Mouse (Mus musculus) embryonic facial prominence, embryonic 11.5 days (tissue): ENCODE results near the gene Rxylt1. TPM values are rescaled to one million over a fixed set of nuclear protein-coding genes. Genes with fewer than 3 reads are reported as not detected.

Experiments used
- ATAC-seq: fragments of 200-750 bp; cut with Nextera tagmentation; replicated peaks from 2 replicates; pipeline ENCODE4 v1.8.0; 2017; ENCODE audit warnings: low read depth; ENCODE audit not compliant: insufficient number of reproducible peaks, low FRiP score, low TSS enrichment
- DNase-seq: peaks from one replicate; pipeline ENCODE4 v3.0.0-alpha.2; 2015; ENCODE audit warnings: low spot score
- H3K27ac ChIP-seq: fragments of 300-500 bp; sonication (generic); replicated peaks from 2 replicates; pipeline ENCODE4 v1.5.1; 2014; ENCODE audit warnings: mild to moderate bottlenecking, low read depth, low read length, control low read depth
- H3K27me3 ChIP-seq: fragments of 300-500 bp; sonication (generic); 2 replicates; pipeline ENCODE4 v1.6.1; 2014; ENCODE audit warnings: mild to moderate bottlenecking, low read length, moderate library complexity, mixed read lengths; ENCODE audit not compliant: control insufficient read depth, insufficient read depth
- H3K36me3 ChIP-seq: fragments of 300-500 bp; sonication (generic); replicated peaks from 2 replicates; pipeline ENCODE4 v1.6.1; 2014; ENCODE audit warnings: low read depth, mild to moderate bottlenecking, low read length, moderate library complexity, mixed read lengths; ENCODE audit not compliant: control insufficient read depth, insufficient read depth
- H3K4me1 ChIP-seq: fragments of 300-500 bp; sonication (generic); 2 replicates; pipeline ENCODE4 v1.6.1; 2014; ENCODE audit warnings: low read length, mixed read lengths; ENCODE audit not compliant: control insufficient read depth, insufficient read depth
- H3K4me2 ChIP-seq: fragments of 300-500 bp; sonication (generic); 2 replicates; pipeline ENCODE4 v1.6.1; 2014; ENCODE audit warnings: low read depth, mild to moderate bottlenecking, control low read depth, low read length, moderate library complexity
- H3K4me3 ChIP-seq: fragments of 300-500 bp; sonication (generic); 2 replicates; pipeline ENCODE4 v1.5.1; 2014; ENCODE audit warnings: low read depth, low read length, control low read depth
- H3K9ac ChIP-seq: fragments of 300-500 bp; sonication (generic); replicated peaks from 2 replicates; pipeline ENCODE4 v1.6.1; 2014; ENCODE audit warnings: mild to moderate bottlenecking, control low read depth, low read length
- H3K9me3 ChIP-seq: fragments of 300-500 bp; sonication (generic); replicated peaks from 2 replicates; pipeline ENCODE4 v1.6.1; 2016; ENCODE audit warnings: mild to moderate bottlenecking, low read length, inconsistent platforms, mixed read lengths; ENCODE audit not compliant: control insufficient read depth
- WGBS: fragments of 180-500 bp; shearing (Covaris S2); extraction: QIAGEN DNeasy Blood & Tissue Kit; methylation state at CpG from one replicate; pipeline ENCODE4 v1.1.7; 2014; 5-methylcytosine and 5-hydroxymethylcytosine counted together
- polyA plus RNA-seq: library from polyadenylated mRNA; unstranded; fragments of >200 nt; fragmentation: Nextera tagmentation; extraction: Ambion mirVana; gene quantifications from 2 replicates; pipeline ENCODE4 v1.2.1, GENCODE M21; 2014

Gene Rxylt1
- polyA plus RNA-seq, 1 experiment from 2014 or later: 53.3 TPM

DNA sequence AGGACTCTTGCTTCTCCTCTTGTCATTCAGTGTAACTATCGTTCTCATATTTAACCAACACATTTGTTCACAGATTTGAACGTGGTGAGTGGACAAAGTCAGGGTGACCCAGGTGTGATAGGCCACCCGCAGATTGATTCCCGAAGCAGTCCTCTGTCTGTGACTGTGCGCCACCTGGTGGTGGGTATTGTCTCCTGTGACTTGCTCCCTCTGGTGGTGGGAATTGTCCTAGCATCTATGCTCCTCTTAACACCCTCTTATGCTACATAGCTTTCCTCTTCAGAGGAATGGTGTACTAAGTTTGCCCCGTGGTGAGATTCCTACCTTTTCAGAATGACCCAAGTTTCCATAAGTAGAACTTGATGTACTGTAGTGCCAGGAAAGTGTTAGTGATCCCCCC lies 45.3 kb downstream of the Rxylt1 start:
- no peaks in the 10 kb centered on the region for H3K4me1 ChIP-seq
- H3K4me3 ChIP-seq: no peak overlapping the region
- ATAC-seq (no peak), DNase-seq (peak; percentile 85)
- no peaks in the 10 kb centered on the region for H3K27me3 ChIP-seq
- WGBS: 32% methylated on average over 6 of the region's 6 CpGs
- no peak overlapping the region for H3K27ac ChIP-seq
- no peak overlapping the region for H3K9ac ChIP-seq
- no peaks in the 10 kb centered on the region for H3K36me3 ChIP-seq
- H3K4me2 ChIP-seq: no peak overlapping the region
- H3K9me3 ChIP-seq: no peaks in the 10 kb centered on the region

DNA sequence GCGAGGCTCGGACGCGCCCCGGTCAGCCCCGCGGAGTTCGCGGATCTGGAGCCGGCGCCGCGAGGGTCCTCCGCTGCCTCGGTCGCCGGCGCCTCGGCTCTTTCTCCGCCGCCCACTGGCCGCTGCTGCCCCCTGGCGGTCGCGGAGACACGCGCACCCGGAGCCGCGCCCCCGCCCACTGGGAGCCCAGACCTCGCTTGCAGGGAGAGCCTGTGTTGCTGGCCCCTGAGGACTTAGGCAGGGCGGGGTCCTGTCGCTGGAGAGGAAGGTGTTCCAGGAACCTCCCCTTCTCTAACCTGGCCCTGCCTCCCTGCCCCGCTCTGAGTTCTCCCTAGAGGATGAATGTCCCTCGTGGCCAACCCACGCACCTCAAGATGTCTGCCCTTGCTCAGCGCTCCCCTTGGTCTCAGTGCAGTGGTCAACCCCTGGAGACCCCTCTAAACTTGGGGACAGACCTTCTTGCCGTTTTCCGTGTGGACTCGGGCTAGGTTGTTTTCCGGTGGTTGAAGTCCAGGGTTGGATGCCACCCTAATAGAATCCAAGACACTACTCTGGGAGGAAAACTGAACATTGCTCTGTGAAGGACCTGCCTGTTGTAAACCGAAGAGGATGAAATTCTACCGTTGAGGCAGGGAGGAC lies 49.3 kb downstream of the Rxylt1 start:
- Histone ChIP-seq H3K4me3 (peak overlapping the region; percentile 85), H3K36me3 (no peaks in the 10 kb centered on the region), H3K27ac (peak overlapping the region; percentile 59)

DNA sequence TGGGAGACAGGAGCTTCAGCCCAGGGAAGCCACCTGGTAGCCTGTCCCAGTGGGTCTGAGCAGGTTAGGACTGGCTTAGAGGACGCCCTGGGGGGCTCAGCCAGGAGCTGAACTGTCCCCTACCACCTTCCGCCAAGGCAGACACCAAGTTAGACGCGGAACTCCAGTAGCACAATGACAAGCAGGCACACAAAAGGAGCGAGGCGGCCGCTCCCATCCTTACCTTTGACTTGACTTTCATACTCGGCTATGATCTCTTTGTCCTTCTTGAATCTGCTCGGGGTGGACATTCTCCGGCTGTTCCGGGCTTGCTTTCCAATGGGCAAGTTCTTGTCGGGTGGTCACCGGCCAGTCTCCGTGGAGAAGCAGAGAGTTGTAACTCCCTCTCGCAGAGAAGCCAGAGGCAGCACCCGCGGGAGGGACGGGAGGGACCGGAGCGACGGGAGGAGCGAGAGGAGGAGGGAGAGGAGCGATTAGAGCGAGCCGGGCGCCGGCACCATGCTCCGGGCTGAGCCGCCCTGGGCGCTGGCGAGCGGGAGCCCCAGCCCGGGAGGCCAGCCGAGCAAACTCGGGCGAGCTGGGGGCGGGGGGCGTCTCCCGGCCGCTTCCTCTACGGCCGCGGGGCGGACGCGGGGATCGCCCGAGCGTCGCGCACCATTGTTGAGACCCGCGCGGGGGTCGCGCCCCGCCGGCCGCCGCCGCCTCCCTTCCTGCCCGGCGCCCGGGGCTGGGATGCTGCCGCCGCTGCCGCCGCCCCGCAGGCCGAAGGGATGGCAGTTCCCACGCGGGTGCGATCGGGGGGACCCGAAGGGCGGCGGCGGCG lies 50.1 kb downstream of the Rxylt1 start, which contains the start of gene Srgap1:
Srgap1 (minus strand) TSS at position 412 of the 823 bp plus-strand sequence.
- WGBS: under 1% methylated on average over 56 of the region's 79 CpGs
- Histone ChIP-seq H3K27ac (peak within 1 kb of the TSS; percentile 59), H3K4me1 (no peaks in the 10 kb centered on the region), H3K9me3 (no peaks in the 10 kb centered on the region), H3K36me3 (no peaks in the 10 kb centered on the region), H3K4me3 (peak within 1 kb of the TSS; percentile 85), H3K27me3 (no peaks in the 10 kb centered on the region), H3K4me2 (peak within 1 kb of the TSS; percentile 88), H3K9ac (peak within 1 kb of the TSS; percentile 93)
- ATAC-seq (peak; percentile 83), DNase-seq (peak; percentile 69)

More for the DNA sequence above, 49.3 kb downstream of the Rxylt1 start:
- DNase-seq: peak; percentile 87
- Histone ChIP-seq H3K4me2 (peak overlapping the region; percentile 88), H3K27me3 (no peaks in the 10 kb centered on the region), H3K9ac (peak overlapping the region; percentile 93), H3K9me3 (no peaks in the 10 kb centered on the region), H3K4me1 (no peaks in the 10 kb centered on the region)
- WGBS: 14% methylated on average over 38 of the region's 44 CpGs
- ATAC-seq: peak; percentile 73

DNA sequence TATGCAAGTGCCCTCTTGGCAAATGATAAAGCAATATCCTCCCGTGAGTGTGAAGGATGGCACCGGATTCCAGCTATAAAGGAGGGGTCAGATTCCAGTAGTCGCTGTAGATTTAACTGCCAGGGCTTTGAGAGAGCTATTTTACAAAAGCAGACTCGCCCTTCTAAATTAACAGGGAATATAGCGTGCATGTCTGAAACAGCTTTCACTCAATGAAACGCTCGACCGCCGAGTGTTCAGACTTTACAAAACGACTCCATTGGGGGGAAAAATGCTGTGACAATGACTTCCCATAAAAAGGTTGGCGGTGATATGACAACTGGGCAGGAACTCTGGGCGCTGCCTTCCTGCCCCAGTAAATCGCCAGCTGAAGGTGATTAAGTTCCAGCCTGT lies 50.7 kb downstream of the Rxylt1 start:
- H3K9ac ChIP-seq: peak overlapping the region; percentile 93
- DNase-seq: no peak
- H3K9me3 ChIP-seq: no peaks in the 10 kb centered on the region
- peak overlapping the region; percentile 88 for H3K4me2 ChIP-seq
- no peaks in the 10 kb centered on the region for H3K4me1 ChIP-seq
- peak overlapping the region; percentile 59; the same call in 1 of the 2 replicates for H3K27ac ChIP-seq
- no peaks in the 10 kb centered on the region for H3K36me3 ChIP-seq
- WGBS: 2% methylated on average over 13 of the region's 13 CpGs
- H3K4me3 ChIP-seq: peak overlapping the region; percentile 85
- H3K27me3 ChIP-seq: no peaks in the 10 kb centered on the region
- ATAC-seq: no peak

DNA sequence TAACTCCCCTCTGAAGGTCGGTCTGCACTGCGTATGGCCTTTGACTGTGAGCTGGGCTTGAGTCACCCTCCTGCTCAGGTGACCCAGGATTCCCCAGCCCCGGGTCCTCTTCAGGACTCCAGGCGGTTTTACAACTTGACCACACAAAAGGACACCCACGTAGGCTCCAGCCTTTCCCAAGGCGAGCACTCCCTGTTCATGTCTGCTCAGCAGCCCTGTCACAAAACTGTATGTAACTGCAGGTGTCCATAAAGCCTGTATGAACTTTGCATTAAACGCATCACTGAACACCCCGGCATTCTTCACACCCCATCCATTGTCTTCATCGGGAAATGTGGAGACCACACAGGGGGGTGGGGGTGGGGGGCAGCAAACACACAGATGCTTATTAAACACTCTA lies 51.2 kb downstream of the Rxylt1 start:
- no peak for DNase-seq
- Histone ChIP-seq H3K36me3 (no peaks in the 10 kb centered on the region), H3K4me2 (peak overlapping the region; percentile 88), H3K9me3 (no peaks in the 10 kb centered on the region), H3K4me1 (no peaks in the 10 kb centered on the region), H3K27ac (no peak overlapping the region), H3K9ac (peak overlapping the region; percentile 93), H3K4me3 (peak overlapping the region; percentile 85), H3K27me3 (no peaks in the 10 kb centered on the region)
- peak; percentile 19; the same call in 1 of the 2 replicates for ATAC-seq
- WGBS: 21% methylated on average over 9 of the region's 9 CpGs

DNA sequence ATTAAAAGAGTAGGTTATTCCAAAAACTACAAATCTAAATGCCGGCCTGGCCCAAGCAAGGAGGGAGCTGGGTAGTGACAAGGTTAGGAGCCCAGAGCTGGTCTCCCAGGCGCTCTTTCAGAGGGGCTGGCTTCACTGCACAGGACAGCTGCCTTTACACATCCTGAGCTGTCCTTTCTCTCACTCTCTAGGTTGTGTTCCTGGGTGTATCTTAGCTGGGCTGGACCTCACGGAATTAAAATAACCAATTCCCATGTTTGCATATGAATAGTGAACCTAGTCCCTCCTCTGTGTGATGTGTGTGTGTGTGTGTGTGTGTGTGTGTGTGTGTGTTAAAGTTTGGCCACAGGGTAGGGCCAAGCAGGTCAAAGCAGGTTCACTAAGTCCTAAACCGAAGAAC lies 52.2 kb downstream of the Rxylt1 start:
- WGBS: 80% methylated on average over 4 of the region's 4 CpGs
- DNase-seq: no peak

DNA sequence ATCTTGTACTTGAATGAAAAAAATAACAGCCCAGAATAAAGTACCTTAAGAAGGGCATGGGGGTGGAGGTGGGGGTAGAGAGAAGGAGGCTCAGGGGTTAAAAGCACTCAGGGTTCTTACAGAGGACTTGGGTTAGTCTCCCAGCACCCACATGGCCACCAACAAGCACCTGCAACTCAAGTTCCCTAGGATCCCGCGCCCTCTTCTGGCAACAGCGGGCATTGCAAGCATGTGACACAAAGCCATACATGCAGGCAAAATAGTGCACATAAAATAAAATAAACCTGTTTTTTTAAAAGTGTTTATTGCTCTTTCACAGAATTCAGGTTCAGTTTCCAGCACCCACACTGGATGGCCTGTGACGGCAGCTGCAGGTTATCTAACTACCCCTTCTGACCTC lies 56.8 kb downstream of the Rxylt1 start:
- no peak for DNase-seq
- no peak for ATAC-seq
- H3K4me1 ChIP-seq: no peaks in the 10 kb centered on the region
- WGBS: 31% methylated on average over 4 of the region's 4 CpGs
- H3K27ac ChIP-seq: no peak overlapping the region
- H3K4me3 ChIP-seq: no peak overlapping the region
- no peaks in the 10 kb centered on the region for H3K36me3 ChIP-seq
- H3K27me3 ChIP-seq: no peaks in the 10 kb centered on the region
- H3K9ac ChIP-seq: no peak overlapping the region
- no peak overlapping the region for H3K4me2 ChIP-seq
- no peaks in the 10 kb centered on the region for H3K9me3 ChIP-seq

More for the DNA sequence above, 52.2 kb downstream of the Rxylt1 start:
- Histone ChIP-seq H3K9ac (no peak overlapping the region), H3K9me3 (no peaks in the 10 kb centered on the region), H3K27me3 (no peaks in the 10 kb centered on the region), H3K27ac (no peak overlapping the region), H3K36me3 (no peaks in the 10 kb centered on the region), H3K4me1 (no peaks in the 10 kb centered on the region), H3K4me2 (peak overlapping the region; percentile 10; the same call in 1 of the 2 replicates), H3K4me3 (no peak overlapping the region)
- no peak for ATAC-seq

DNA sequence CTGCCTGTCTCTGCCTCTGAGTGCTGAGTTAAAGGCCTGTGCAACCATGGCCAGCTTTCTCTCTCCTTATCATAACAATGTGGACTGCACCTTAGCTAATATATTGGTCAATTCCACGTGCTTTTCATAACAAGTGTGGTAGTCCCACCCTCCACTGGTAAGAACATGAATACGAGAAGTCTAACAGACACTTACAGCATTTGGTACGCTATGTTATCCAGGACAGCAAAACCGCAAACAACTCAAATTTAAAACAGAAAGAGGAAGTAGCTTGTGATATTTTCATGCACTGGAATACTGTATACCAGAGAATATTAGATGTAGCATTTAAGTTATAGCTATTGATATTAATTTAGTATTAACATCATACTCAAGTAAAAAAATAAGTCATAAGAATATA lies 57.6 kb downstream of the Rxylt1 start:
- Histone ChIP-seq H3K27me3 (no peaks in the 10 kb centered on the region), H3K4me3 (no peak overlapping the region), H3K4me2 (no peak overlapping the region), H3K4me1 (no peaks in the 10 kb centered on the region), H3K27ac (no peak overlapping the region), H3K9me3 (no peaks in the 10 kb centered on the region), H3K9ac (no peak overlapping the region), H3K36me3 (no peaks in the 10 kb centered on the region)
- WGBS: 94% methylated on average over 4 of the region's 4 CpGs
- DNase-seq (no peak), ATAC-seq (no peak)
